Mouse (Mus musculus) urinary bladder, postnatal 36 days (tissue): ENCODE data around the gene Fbxo41.

Experiments used
- DNase-seq, 2 experiments: peaks; one replicate each; pipeline ENCODE4 v3.0.0; 2022; ENCODE audit warnings: low spot score in 2 of 2, mixed read lengths in 1 of 2

Gene Fbxo41

DNA sequence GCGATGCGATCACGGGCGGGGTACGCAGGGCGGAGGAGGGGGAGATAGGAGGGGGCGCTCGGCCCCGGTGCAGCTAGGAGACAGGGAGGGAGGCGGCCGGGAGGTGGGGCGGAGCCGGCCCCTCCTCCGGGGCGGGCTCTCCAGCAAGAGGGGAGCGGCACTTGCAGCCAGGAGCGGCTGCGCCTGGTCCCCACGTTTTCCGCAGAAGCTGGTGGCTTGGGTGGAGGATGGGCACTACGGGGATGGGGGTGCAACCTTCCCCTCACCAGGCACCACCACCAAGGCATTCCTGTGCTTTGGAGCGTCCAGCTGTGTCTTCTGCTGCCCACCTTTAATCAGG is at the start of gene Fbxo41:
Fbxo41 (minus strand) TSS at position 84 of the 340 bp plus-strand sequence.
- peak in 1 of 2 experiments; percentile 26 for DNase-seq

DNA sequence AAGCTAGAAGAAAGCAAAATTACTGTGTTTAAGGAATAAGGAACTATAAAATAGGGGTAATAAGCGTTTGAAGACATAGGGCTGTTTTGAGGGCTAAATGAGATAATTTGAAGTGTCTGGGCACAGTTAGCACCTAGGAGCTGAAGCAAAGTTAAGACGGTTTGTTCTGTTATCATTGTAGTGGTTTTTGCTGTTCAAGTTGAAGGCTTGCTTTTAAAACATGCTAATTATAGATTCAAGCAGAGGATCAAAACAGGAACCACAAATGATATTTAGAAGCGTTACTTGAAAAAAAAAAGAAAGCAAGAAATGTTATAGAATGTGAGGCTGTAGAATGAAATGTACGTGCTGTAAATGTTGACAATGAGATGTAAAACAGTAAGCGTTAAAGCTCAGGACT is 44.8 kb upstream of the Fbxo41 start:
- no peak for DNase-seq

DNA sequence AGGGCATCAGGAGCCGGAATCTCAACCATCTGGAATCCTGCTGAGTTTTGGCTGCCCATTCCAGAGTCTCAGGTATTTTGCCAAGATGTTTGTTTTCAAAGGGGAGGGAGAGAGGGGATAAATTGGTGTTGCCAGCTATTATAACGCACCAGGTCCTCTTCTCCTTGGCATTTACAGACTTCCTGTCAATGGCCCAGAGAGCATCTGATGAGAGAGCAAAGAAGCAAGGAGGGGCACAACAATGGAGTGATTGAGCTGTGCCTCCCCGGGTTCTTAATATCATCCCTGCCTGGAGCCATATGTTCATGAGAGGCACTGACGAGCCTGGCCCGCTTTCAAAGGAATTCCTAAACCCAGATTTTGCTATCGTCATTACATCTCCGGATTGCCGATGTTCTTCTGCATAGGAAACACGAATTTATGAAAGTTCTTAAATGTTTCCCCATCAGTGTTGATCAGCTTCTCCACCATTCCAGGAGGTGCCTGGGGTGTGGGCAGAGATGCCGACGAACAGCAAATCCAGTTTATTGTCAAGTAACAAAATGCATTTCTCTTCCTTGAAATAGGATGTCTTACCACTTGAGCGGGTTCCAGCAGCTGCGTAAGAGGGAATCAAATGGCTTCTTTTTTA is 41.6 kb upstream of the Fbxo41 start:
- no peak for DNase-seq

DNA sequence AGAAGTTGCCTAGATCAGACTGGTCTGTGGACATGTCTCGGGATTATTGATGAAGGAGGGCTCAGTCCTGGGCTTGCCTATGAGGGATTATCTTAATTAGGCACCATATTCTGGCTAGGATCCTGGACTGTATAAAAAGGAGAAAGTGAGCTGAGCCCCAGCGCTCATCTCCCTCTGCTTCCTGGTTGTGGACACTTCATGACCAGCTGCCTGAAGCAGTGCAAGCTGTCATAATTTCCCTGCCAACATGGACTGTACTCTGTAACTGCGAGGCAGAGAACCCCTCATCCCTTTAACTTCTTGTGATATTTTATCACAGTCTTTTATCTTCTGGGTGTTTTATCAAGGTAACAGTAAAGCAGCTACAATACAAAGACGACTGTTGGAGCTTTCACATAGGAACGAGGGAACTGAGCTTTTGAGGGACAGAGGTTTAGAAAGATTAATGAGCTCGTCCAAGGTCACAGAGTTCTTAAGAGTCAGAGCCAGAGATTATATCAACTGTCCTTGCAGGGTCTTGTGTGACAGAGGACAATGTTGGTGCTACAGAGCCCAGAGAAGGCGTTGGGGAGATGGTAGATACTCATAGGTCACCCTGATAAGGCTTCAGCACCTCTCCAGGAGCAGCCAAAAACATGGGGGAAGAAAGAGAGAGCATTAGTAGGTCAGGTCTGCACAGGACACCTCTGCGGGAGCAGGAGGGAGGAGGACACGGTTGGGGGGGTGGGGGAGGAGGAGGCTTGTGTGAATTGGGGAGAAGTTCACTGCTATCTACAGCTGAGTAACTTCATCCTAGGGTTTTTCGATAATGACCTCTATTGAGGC is 40.8 kb upstream of the Fbxo41 start:
- DNase-seq, result no peak

DNA sequence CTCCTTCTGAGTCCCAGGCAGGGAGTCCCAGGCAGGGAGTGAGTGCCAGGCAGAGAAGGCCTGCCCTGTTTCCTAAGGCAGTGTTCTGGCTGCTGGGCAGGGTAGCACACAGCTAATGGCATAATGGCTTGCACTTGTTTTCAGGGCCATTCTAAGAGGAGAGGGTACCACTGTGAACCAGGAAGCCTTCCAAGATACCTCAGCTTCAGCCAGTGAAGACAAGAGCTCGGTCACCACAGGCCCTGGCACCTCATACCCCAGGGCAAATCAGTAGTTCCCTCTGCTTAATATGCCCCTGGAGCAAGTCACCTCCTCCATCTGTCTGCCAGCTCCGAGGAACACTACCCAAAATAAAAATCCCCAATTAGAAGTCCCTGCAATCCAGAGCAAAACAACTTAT is 20.0 kb upstream of the Fbxo41 start:
- DNase-seq, result no peak

DNA sequence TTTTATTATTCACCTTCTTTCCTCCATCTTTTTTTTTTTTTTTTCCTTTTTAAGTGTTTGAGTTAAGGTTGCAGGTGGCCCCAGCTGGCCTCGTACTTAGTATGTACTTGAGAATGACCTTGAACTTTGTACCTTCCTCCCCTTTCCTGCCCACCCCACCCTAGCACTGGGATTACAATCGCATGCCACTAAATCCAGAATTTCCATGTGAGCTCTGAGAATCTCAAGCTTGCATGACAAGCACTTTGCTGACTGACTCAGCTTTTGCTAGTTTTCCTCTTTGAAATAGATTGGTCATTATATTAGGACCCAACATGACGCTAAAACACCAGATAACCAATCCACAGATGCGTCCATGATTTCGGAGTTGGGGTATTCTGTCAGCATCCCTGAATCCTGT is 19.2 kb upstream of the Fbxo41 start:
- no peak for DNase-seq

DNA sequence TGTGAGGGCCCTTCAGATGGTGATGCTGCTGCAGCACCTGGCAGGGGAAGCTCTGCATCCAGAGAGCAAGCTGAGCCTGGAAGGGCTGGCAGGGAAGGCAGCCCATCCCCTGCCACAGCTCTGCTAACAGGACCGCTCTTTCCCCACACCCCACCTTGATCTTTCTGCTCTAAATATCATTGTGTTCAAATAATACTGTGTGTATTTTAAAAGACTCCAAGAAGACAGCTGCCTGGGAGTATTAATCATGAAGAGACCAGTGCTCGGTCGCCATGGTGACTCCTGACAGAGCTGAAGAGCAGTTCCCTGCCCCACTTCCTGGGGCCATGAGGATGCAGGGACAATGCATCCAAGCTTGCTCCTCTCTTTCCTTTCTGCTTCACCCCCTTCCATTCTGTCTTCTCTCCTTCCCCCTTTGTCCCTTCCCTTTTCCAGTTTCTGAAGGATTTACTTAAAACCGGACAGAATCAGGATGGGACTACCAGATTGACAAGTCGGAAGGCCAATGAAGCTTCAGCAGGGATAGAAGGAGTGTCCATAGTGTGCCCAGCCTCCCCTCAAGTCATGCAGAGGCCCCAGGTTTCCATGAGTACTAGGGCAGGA is 15.4 kb upstream of the Fbxo41 start:
- DNase-seq, result no peak

DNA sequence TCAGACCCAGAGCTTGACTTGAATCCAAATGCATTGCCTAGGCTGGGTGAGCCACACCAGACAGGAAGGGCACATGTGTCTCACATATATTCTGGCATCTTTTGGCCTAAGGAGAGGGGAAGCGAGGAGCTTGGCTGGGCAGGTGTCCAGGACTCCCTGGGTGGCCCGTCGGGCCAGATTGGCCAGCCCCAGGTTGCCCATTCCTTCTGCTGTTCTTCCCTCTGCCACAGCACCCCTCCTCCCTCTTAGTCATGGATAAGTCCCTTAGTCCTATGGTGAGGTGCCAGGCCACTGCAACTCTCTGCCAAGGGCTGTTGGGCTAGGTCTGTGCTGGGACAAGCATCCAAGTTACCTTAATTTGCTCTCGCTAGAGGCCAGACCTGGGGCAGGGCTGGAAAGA is 13.1 kb upstream of the Fbxo41 start:
- no peak for DNase-seq

DNA sequence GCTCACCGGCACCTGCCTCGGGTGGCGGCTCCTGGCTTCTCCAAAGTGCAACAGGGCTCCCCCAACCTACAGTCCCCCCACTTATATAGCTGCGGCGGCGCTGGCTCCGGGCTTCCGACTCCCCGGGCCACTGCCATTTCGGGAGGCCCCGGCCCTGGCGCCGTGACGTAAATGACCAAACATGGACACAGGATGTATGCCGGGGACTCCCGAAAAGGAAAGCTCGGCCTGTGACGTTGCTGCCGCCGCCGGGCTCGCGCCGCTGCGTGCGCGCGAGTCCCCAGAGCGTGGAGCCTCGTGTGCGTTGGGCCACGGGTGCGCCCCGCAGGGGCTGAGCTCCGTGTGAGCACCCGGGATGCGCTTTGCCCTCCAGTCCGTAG is 10.7 kb upstream of the Fbxo41 start, which contains the start of gene Egr4:
Egr4 (minus strand) TSS at position 59 of the 380 bp plus-strand sequence.
- no peak for DNase-seq

DNA sequence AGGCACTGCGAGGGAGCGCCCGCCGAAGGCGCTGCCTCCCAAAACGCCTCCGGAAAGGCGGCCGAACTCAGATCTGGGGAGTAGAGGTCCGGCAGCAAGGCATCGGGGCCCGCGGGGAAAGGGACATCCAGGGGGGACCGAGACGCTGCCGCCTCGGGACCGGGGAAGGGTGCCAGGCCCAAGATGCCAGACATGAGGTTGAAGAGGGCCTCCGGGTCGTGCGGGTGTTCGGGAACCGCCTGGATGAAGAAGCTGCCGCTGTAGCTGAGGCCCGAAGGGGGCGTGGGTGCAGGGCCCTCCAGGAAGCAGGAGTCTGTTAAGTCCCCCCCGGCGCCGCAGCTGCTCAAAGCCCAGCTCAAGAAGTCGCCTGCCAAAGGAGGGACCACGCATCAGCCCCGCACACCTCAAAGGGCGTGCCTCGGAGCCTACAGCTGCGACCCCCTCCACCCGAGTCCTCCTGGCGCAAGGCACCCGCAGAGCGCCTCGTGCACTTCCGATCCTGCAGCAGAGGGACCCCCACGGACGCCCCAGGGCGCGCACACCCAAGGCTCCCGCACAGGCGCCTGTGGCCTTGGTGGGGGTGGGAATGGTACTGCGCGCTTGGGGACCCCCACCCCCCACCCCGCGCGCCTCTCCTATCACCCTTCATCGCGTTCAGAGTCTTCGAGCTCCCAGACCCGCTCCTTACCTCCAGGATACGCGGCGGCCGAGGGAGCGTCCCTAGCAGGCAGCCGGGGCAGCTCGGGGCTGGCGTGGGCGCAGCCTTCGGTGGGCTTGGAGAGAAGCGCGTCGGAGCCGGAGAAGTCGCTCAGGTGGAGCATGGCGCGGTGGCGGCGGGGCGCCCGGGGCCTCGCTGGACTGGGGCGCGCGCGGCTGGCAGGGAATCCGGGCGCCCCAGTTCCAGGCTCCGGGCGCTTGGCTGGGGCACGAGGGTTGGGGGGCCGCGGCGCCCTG is 10.1 kb upstream of the Fbxo41 start:
- no peak for DNase-seq

DNA sequence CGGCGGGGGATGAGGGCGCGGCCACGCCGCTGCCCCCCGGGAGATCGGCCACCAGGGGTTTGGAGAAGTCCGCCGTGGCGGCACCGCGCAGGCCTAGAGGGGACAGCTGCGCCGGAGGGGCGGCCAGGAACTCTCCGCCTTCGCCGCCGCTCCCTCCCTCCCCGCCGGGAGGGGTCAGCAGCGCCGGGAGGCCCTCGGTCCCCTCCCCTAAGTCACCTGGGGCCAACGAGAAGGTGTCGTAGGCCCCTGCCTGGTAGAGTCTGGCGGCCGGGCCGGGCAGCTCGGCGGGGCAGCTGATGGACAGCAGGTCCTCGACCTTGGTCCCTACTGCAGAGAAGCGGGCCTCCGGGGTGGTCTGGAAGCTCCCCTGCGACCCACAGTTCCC is 9.3 kb upstream of the Fbxo41 start:
- DNase-seq, result no peak

DNA sequence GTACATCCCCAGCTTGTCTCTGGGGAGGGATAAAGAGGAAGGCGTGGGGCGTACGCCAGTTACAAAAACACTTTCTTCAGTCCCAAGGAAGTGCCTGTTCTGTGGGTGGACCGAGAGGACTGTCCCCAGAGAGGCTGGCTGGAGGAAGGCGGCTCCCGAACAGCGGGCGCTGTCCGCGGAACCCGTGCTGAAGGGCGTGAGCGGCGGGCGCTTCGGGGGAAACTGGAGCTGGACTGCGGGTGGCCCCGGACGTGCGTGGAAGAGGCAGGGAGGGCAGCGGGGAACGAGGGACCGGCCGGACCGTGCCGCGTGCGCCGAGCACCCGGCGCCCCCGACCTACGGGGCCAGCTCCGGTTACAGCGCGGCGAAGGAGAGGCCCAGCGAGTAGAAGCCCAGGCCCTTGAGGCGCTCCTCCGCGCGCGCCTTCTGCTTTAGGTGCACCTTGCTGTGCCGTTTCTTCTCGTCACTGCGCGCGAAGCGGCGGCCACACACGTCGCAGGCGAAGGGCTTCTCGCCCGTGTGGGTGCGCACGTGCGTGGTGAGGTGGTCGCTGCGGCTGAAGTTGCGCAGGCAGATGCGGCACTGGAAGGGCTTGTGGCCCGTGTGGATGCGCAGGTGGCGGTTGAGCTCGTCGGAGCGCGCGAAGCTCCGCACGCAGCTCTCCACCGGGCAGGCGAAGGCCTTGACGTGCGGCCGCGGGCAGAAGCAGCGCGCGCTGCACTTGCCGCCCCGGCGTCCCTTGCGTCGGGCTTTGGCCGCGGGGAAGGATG is 8.7 kb upstream of the Fbxo41 start:
- peak; percentile 18 to 50 for DNase-seq

DNA sequence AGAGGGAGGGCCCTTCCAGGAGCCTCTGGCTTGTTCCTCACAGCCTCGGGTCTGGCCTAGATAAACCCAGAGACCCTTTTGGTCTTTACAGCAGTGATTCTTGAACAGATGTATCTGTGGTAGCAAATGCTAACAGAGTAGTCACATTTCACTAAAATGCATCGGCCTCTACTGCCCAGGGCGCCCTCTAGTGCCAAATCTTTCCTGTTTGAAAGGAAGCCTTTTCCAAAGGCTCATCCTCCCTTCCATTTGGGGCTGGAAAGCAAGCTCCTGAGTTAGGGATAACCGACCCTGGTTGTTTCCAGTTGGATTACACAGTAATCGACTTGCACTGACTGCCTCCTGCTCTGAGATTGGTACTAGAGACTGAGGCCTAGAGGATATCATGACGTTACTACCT is 7.7 kb upstream of the Fbxo41 start:
- DNase-seq, result peak in 1 of 2 experiments; percentile 32

DNA sequence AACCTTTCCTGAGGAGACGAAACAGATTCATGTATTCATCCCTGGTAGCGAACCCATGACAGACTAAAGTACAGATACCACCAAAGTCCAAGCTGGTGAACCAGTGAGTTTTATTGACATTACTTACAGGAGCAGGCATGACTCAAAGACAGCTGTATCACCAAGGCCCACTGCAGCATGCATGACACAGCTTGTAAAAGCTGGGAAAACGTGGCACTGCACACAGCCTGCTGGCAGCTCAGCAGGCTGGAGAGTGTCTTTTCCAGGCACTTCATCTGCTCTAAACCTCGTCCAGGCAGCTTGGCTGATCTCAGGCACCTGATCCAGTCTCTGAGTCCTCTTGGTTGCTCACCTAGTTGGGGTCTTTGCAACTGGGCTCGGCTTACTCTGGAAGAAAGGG is 5.8 kb upstream of the Fbxo41 start:
- DNase-seq, result peak; percentile 16 to 25

DNA sequence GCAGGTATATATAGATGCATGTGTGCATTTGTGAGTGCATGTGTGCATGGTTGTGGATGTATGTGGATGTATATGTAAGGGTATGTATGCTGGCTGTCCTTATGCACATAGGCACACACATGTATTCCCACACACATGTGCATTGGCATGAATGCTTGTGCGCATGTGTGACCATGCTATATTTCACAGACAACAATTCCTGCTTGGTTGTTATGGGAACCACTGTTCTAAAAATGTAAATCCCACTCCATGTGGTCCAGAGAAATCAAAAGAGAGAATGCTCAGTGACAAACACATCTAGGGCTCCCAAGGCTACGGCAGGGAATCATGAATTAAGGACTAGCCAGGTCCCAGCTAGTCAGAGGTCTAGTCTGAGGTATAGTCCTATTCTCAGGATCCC is 2.1 kb upstream of the Fbxo41 start:
- no peak for DNase-seq

DNA sequence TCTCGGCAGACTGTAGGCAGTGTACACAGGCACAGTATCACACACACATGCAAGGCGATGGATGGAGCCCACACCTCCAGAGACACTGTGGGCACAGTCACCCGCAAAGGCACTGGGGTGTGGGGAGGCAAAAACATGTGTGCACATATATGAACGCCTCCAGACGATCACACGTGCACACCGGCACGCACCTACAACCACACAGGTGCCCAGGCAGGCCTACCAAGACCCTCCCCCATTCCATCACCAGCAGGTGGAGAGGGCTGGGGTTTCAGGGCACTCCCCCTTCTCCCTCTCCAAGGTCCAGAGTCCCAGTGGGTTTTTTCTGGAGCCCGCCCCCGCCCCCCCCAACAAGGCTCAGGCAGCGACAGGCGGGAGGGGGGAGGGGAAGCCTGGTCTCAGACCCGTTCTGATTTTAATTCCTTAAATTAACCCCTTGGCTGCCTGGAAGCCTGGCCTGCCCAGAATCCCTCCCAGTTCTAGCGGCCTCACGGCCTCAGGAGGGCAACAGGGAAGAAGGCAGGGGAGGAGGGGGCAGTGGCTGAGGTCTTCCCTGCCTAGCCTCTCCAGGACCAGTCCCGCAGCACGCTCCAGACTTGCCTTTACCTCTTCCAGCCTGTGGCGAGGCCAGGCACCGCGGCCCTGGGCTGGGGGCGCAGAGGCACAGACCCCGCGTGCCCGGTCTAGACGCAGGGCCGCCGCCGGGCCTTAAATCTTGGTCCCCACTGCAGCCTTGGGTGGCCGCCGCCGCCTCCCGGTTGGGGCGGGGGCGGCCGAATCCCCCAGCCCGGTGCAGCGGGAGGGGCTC is 487 bp downstream of the Fbxo41 start:
- DNase-seq, result no peak

DNA sequence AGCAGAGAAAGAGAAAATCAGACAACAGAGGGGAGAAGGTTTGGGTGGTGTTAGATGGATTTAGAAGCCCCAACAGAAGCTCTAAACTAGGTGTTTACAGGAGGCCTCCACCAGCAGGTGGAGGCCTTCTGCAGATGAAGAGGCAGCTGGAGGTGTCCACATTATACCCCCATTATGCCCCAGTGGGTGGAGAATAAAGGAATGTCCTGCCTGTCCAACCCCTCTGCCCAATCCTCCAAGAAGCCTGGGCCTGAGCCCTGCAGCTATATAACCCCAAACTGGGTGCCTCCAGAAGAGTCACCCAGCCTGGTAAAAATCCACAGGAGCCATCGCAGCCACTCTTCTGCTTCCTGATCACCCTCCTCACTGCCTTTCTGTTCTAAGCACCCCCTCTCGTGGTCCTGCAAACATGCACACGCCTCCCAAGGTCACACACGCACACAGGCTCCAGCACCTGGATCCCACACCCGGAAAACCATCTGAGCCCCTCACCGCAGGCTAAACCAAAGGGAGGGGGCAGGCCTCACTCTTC is 1.2 kb downstream of the Fbxo41 start:
- DNase-seq, result no peak

DNA sequence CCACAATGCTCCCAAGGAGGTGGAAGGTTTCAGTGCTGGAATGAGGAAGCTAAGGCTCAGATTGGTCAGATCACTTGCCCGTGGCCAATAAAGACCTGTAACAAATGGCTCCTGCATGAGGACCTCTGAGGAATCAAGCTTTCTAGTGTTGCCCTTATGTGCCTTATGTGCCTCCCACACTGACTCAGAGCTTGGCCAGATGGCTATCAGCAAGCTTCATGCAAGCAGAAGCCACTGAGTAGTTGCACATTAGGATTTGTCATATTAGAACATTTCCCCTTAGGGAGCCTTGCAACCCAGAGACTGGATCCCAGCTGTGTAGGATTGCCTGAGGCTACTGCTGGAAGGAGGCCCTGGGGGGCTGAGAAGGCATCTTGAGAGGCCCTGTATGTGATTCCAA is 2.4 kb downstream of the Fbxo41 start:
- DNase-seq, result no peak

DNA sequence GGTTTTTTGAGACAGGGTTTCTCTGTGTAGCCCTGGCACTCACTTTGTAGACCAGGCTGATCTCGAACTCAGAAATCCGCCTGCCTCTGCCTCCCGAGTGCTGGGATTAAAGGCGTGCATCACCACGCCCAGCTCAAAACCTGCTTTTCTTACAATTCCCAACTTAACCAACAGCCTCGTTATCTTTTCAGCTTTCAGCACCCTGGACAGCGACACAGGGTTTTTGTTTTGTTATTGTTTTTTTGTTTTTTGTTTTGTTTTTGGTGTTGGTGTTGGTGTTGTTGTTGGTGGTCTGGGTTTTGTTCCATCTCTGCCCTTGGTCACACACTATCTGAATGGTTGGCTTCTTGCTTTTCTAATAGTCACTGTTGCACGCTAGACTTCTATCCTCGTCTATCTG is 4.6 kb downstream of the Fbxo41 start:
- DNase-seq, result no peak

DNA sequence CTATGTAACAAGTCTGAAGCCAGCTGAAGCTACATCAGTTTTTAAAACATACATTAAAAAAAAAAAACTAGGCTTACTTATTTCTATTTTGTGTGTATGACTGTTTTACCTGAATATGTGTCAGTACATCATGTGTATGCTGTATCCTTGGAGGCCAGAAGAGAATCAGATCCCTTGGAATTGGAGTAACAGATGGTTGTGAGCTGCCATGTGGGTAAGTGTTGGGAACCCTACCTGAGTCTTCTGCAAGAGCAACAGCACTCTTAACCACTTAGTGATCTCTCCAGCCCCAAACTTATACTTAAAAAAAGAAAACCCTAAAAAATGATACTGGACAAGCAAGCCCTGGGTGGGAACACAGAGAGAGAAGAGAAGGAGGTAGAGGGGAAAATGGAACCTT is 5.8 kb downstream of the Fbxo41 start:
- DNase-seq, result no peak
